Mouse (Mus musculus): ENCODE data around the gene Lrrc46.

The Lrrc46 gene

DNA sequence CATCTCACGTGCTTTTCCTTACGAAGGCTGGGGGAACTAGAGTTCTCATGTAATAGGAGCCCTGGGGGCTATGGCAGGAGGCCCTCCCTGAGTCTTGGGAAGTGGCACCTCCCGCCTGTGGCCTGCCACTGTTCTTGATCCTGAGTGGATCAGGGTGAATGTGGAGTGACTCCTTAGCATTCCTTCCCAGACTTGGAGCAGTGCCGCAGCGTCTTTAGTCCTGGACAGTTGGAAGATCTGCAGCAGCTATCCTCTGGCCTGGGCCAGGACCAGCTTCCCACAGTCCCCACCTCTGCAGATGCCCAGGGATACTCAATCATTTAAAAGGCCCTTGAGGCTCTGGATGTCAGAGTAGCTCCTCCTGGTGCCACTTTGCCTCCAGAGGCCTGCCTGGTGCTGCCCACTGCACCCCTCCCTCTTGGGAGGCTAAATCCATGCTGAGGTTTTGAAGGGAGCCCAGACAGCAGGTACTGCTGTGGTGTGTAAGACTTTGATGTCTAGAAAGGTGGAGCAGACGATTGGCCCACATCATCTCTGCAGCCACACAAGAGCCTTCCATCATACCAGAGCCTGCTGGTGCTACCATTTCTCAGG is 8.4 kb upstream of the Lrrc46 start:
- in situ Hi-C loops (cut with MboI, MseI), result no loop called here

DNA sequence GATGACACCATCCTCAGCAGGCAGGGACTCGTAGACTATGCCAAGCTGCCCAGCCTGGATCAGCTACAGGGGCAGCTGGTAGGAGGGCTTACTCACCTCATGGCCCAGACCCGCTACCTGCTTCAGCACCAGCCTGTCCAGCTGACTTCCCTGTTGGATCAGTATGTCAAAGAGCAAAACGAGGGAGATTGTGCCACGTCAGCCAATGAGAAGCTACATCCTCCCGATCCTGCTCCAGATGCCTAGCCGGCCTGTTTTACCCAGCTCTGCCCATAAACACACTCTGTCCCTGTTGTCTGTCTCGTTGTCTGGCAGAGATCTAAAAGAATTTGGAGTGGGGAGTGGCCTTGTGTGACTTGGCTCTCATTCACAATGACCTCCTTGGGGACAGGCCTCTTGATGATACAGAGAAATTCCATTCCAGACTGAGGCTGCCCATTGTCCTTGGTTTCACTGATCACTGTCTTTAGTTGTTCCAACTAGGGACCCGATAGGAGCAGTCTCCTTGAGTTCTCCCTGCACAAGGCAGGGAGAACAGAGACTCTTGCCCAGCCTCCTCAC is 7.0 kb upstream of the Lrrc46 start:
- in situ Hi-C loops (cut with MboI, MseI), result no loop called here

DNA sequence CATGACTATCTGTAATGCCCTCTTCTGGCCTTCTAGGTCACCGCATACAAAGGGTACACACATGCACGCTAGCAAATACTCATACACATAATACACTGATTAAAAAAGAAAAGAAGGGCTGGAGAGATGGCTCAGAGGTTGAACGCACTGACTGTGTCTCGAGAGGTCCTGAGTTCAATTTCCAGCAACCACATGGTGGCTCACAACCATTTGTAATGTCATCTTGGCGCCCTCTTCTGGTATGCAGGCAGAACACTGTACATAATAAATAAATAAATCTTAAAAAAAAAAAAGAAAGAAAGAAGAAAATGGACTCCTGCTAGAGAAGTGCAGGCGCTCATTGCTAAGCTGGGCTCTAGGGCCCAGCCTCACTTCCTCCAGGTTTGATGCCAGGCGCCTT is 4.7 kb upstream of the Lrrc46 start:
- in situ Hi-C loops (cut with MboI, MseI), result no loop called here

DNA sequence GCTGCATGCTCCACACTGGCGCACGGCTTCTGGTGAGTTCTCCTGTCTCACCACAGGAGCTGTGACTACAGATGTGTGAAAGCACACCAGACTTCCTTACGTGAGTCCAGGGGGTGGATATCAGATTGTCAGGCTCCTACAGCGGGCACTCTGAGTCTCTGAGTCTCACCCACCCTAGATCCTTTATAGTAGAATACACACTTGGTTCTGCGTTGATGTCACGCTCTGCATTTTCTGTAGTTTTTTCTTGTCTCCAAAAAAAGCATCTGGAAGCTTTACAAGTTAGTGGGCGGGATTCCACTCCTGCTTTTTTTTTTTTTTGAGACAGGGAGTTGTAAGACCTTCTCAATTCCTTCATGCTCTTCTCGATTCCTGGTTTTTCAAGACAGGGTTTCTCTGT is 3.7 kb upstream of the Lrrc46 start:
- in situ Hi-C loops (cut with MboI, MseI), result no loop called here

DNA sequence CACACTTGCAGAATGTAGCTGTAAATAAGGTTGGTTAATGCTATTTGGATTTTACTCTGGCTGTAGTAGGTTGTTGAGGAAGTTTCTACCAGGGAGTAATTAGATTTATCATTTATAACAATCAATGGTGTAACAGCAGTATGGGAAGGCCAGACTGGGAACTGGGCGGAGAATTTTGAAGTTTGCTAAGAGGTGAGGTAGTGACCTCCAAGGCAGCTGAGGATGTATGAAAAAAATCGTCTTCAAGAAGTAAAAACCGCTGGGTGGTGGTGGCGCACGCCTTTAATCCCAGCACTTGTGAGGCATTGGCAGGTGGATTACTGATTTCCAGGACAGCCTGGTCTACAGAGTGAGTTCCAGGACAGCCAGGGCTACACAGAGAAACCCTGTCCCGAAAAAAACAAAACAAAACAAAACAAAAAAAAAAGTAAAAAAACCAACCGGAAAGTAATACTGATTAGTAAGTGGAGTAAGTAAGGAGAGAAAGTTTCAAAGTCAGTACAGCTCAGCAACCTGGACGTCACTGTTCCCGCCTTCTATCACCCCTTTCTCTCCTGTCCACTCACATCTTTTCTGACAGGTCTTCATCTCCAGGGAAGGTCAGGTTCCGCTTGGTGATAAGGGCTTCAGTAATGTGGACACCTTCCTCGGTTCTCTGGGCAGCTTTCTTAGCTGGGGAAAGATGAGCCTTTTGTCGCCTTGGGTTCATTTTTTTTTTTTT is 746 bp downstream of the Lrrc46 start:
- in situ Hi-C loops (cut with MboI, MseI), result no loop called here

DNA sequence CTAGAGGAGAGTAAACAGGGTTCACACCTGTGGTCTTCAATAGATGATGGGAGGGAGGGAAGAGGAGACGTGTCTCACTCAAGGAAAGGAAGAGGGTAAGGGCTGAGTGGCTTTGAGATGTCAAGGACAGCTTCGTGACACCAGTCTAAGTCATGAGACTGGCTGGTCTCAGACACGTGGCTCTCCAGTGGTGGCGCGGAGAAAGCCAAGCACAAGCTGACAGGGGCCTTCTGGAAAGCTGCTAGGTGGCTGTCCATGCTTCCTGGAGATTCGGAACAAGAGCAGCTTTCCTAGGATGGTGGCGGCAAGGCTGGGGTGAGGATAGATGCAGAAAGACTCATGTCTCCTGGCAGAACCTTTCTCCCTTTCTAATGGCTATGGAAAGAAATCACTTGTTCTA is 2.3 kb downstream of the Lrrc46 start:
- in situ Hi-C loops (cut with MboI, MseI), result no loop called here

DNA sequence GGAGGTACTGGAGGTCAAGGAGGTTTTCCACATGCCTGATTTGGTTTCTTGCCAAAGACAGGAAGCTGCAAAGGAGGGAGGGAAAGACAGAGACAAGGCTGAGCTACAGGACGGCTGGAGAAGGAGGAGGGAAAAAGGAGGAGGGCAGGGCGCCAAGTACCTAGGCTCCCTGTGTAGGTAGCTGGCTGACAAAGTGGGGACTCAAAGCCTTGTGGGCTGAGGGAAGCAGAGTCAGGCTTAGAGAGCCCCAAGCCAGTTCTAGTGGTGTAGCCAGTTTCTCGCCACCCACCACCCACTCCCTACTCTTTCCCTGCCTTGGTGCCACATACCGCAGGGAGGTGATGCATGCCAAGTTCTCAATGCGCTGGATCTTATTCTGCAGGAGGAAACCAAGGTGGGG is 5.1 kb downstream of the Lrrc46 start:
- in situ Hi-C loops (cut with MboI, MseI), result no loop called here

DNA sequence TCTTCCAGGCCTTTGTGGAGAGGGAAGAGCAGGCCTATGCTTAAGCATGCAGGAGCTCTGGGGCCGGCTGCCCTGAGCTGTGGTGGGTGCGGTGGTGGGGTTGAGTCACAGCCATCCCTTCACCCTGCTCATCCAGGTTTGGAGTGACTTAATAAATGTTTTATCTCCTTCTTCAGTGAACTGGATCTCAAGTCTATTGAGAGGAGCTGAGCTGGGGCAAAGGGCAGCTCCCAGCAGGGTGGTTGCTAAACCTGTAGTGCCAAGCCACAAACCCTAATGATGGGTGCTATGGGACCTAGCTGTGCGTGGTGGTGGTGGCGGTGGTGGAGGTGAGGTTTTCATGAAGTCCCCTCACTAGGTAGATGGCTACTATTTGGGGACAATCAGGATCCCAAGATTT is 7.4 kb downstream of the Lrrc46 start:
- in situ Hi-C loops (cut with MboI, MseI), result no loop called here

DNA sequence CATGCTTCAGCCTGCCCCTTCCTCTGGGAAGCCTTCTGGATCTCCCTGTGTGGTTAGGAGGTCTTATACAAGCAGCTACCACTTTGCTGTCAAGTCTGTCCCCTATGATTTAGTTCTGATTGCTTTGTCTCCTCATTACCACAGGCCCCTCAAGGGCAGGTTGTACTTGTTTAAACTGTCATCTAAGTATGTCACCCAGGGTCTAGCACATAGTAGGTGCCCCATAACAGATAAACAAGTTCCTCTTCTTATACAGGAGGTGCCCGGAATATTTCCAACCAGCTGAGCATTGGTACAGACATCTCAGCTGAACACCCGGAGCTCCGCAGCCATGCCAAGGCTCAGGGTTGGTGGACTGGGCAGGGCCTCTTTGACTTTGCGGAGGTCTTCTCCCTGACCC is 8.7 kb downstream of the Lrrc46 start:
- in situ Hi-C loops (cut with MboI, MseI), result no loop called here

DNA sequence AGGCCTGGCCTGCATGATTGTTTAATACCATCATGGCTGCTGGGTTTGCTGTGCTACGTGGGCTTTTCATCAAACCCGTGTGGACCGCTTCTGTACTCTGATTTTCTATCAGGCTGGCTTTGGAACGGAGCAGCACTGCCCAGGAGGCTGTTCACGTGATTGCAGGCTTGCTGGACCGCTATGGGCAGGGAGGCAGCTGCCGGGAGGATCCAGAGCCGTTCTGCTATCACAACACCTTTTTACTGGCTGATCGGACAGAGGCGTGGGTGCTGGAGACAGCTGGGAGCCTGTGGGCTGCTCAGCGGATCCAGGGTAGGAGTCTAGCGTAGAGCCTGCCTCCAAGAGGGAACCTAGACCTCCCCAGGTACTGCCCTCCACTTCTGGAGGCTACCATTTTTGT is 9.2 kb downstream of the Lrrc46 start:
- in situ Hi-C loops (cut with MboI, MseI), result no loop called here

DNA sequence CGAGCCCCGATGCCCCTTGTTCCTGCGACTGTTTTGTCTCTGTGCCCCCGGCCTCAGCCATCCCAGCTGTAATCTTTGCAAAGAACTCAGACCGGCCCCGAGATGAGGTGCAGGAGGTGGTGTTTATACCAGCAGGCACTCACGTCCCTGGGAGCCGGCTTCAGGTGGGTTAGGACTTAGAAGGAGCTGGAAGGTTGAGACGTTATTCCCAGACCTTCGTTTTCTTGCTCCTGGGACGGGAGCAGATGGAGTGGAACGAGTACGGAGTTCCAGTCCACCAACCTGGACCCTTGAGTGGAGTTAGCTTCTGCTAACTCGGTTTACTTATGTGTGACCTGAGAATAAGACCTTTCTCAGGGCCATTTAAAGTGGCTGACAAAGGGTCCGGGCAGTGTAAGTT is 10.8 kb downstream of the Lrrc46 start:
- in situ Hi-C loops (cut with MboI, MseI), result no loop called here

DNA sequence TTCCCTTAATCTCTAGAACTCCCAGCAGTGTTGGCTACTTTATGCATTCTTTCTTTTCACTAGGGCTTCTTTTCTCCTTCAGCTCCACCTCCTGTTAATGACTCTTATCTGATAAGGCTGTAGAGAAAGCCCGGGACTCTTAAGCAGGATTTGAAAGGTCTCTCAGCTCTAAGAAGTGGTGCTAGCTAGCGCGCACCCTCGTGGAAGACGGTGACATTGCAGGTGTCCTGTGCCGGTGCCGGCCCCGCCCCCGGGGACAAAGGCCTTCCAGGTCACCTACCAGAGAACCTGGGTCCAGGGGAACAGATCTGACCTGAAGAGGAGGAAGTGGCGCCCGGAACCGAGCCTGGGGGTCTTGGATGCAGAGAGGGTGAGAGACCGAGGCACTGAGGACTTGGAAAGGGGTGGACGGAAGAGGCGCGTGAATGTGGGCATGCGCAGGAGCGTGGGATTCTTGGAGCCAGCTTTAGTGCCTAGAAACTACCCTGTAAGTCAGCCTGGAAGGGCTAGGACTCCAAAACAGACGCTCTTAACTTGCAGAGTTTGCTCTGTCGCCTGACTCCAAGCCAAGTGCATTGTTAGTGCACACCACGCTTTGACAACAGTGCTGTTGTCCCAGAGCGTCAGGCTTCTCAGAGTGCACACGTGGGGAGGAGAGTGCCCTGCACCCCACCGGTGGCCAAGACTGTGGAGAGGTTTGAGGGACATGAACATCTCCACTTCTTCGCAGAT is 11.4 kb downstream of the Lrrc46 start, which contains the start of gene Scrn2:
Gene Scrn2 (plus strand): TSS at position 253 of the 732 bp plus-strand sequence.
- in situ Hi-C loops (cut with MboI, MseI), result no loop called here

DNA sequence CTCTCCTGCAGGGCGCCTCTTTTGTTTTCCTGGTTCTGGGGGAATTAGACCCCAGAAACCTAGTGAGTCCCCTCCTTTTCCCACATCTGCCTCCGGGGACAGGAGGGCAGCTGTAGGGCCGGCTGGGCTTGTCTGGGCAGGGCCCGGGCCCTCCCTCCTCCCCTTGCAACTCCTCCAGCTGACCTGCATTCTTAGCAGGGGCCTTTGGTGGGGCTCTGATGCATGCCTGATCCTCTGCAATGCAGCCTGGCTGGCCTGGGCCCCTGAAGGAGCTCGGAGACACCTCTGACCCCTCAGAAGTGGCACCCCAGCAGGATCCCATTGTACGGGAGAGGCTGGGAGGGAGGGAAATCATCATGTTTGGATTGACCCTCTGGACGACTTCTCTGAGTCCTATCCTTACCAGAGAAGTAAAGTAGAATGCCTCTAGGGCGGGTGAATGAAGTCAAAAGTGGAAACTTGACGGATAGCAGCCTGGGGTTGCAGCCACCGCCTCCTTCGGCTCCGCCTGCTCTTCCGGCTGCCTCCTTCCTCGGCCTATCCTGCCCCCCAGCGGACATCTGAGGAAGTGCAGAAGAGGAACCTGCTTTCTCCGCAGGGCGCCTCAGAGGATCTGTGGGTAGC is 15.4 kb downstream of the Lrrc46 start:
- in situ Hi-C loops (cut with MboI, MseI), result no loop called here

DNA sequence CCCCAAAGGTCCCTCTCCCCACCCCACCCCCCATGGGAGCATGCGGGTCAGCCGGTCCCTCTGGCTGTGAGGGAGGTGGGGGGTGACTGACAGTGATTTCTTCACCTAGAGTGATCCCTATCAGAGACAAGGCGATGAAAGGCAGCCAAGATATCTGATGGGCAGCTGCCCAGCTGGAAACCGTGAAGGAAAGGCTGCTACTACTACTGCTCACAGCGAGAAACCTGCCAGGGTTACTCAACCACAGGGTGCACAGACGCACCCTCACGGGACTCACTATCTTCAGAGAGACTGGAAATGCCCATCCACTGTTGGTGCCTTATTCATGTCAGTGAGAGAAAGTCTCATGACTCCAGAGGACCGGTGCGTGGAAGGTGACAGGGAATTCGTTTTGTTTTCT is 16.2 kb downstream of the Lrrc46 start:
- in situ Hi-C loops (cut with MboI, MseI), result loop anchor here (5.0 kb wide), 1 partner anchor 38 kb away; no protein-coding TSS in a partner anchor

DNA sequence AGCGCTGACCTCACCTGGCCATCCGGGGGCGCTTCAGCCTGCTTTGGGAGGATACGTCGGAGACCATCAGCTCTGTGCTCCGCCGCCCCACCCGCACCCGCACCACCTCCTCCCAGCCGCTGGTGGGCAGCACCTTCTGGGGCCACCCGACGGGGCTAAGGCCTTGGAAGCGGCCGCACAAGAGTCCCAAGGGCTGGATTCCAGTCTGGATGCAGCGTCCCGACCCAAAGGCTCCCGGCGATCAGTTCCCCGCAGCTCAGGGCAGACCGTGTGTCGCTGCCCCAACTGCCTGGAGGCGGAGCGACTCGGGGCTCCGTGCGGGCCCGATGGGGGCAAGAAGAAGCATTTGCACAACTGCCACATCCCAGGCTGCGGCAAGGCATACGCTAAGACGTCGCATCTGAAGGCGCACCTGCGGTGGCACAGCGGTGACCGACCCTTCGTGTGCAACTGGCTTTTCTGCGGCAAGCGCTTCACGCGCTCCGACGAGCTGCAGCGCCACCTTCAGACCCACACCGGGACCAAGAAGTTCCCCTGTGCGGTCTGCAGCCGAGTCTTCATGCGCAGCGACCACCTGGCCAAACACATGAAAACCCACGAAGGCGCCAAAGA is 19.2 kb downstream of the Lrrc46 start:
- in situ Hi-C loops (cut with MboI, MseI), result loop anchor here (5.0 kb wide), 1 partner anchor 35 kb away; no protein-coding TSS in a partner anchor

DNA sequence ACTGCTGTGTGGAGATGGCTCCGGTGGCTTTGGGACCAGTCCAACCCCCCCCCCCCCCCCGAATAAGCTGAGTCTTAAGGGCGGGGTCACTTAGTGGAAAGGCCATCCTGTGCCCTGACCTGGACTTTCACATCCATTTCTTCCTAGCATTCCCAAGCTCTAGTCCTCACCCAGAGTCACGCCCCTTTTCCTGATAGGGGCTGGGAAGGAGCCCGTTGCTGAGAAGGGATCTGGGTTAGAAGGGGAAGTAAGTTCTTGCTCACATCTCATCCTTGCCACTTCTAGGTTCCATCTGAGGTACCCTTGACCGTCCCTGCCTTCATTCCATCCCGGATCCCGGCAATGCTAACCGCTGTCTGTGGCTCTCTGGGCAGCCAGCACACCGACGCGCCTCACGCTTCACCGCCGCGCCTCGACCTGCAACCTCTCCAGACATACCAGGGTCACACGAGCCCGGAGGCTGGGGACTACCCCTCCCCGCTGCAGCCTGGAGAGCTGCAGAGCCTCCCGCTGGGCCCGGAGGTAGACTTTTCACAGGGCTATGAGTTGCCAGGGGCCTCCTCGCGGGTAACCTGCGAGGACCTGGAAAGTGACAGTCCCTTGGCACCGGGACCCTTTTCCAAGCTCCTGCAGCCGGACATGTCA is 20.0 kb downstream of the Lrrc46 start:
- in situ Hi-C loops (cut with MboI, MseI), result loop anchor here (5.0 kb wide), 1 partner anchor 34 kb away; no protein-coding TSS in a partner anchor

DNA sequence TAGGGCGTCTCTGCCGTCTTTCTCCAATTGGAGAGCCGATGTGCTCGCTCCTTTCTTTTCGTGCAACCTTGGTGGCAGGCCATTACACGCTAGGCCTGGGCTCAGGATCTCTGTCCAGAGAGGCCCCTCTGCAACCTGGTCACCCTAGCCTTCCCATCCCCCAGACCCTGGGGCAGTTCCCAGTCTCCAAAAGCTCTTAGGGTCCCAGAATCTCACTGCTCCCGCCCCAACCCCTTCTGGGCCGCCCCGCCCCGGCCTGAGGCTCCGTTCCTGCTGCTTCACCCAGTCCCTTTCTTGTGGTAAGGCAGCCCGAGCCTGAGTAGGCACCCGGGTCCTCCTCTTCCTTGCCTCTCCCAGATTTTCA is 21.9 kb downstream of the Lrrc46 start:
- in situ Hi-C loops (cut with MboI, MseI), result loop anchor here (5.0 to 10.0 kb wide), 2 partner anchors 107 to 1305 kb away; partner anchors contain the start of gene Zfp652

DNA sequence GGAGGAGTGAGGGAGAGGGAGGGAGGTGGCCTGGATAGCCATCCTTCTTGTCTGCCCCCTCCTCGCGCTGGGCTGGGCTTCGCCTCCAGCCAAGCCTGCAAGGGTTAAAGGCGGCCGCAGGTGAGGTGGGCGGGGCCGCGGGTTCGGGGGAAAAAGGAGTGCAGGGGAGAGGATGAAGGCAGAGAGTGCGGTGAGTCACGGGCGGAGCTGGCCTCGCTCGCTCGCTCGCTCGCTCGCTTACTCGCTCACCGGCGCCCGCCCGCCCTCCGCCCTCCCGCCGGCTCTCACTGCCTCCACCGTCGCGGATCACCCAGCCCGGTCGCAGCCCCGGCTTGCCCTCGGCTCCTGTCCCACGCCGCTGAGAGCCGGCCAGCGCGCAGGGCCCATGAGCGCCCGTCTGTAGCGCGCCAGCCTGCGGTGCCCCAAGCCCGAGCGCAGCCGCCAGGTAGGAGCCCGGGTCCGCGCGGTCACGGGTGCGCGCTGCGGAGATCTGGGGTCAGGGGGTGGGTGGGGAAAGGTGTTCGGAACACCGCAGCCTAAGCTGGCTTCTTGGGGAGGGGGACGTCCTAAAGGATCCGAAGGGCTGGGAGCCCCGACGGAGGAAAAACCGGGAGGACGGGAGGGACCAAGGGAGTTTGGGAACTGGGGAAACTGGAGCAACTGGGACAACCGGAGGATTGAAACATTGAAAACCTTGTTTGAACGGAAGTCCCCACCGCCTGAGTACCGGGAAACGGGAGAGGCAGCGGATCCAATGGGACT is 22.4 kb downstream of the Lrrc46 start:
- in situ Hi-C loops (cut with MboI, MseI), result loop anchor here (5.0 to 10.0 kb wide), 2 partner anchors 106 to 1304 kb away; partner anchors contain the start of gene Zfp652

DNA sequence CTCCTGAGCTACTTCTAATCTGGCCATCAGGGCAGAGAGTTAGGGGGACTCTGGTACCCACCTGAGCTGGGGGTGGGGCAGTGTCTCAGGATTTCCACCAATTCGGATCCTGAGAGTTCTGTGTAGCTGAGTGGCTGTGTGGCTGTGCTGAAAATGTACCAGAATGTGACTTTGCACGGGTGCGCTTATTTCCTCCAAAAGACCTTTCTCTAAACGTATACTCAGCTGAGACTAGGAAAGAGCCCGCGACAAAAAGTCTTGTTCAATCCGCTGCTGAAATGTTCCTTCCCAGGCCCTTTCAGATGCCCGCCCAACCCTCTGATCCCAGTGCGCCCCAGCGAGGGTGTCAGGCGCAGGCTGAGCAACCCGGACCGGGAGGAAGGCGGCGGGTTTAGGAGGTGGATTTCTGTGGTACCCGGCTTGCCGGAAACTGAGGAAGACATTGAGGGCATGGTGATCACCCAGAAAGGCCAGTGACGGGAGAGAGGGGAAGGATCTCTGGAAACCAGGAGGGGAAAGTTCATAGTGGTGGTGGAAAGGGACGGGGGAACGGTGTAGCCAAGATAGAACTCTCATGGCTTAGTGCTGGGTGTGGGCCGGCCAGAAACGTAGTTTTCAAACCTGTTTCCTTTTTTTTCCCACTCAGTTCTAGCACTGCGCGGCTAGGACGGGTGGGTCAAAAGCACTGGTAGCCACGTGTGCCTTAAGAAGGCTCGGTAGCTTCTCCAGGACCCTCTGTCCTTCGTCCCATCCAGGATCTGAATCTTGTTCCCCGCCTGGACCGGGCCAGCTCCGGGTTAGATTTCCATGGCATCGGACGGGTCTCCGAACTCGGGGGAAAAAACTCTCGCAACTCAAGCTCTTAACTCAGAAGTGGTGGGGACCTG is 23.3 kb downstream of the Lrrc46 start:
- in situ Hi-C loops (cut with MboI, MseI), result loop anchor here (5.0 to 10.0 kb wide), 2 partner anchors 106 to 1303 kb away; partner anchors contain the start of gene Zfp652

Data from T-helper 1 cell (primary cell).